Mouse (Mus musculus): ENCODE data around the gene Myl9. TPM values are rescaled to one million over a fixed set of nuclear protein-coding genes. Genes with fewer than 3 reads are reported as not detected.
"Not testable (repeated sequence)": the region's sequence is repeated elsewhere in the genome, so short reads cannot be mapped to it uniquely, and the experiment has no call there.

Myl9 gene
- total RNA-seq, 2 experiments from 2014 or later: 391 to 523 TPM

- intact Hi-C loops (cut with DNase I): no loop called here
- peak in 1 of 2 experiments; percentile 22 for DNase-seq
These were observed 7.5 kb downstream of the Myl9 start for GRCm38 (mm10) chr2:156782481-156783348.

GRCm38 (mm10) chr2:156783349-156783728 lies 8.1 kb downstream of the Myl9 start:
- intact Hi-C loops (cut with DNase I): no loop called here
- DNase-seq: peak in 1 of 2 experiments; percentile 38

- peak in 1 of 2 experiments; percentile 8 for DNase-seq
- intact Hi-C loops (cut with DNase I): no loop called here
These were observed 8.9 kb downstream of the Myl9 start for GRCm38 (mm10) chr2:156784016-156784585.

GRCm38 (mm10) chr2:156784891-156785290 lies 9.7 kb downstream of the Myl9 start:
- intact Hi-C loops (cut with DNase I): no loop called here
- no peak for DNase-seq

GRCm38 (mm10) chr2:156786369-156786768 lies 11.1 kb downstream of the Myl9 start:
- intact Hi-C loops (cut with DNase I); DNase-seq: not testable (repeated sequence)

GRCm38 (mm10) chr2:156787090-156787775 lies 12.0 kb downstream of the Myl9 start:
- intact Hi-C loops (cut with DNase I): no loop called here
- no peak for DNase-seq

GRCm38 (mm10) chr2:156787776-156788105 lies 12.5 kb downstream of the Myl9 start:
- intact Hi-C loops (cut with DNase I): no loop called here

GRCm38 (mm10) chr2:156788836-156789235 lies 13.6 kb downstream of the Myl9 start:
- no peak for DNase-seq
- intact Hi-C loops (cut with DNase I): no loop called here

More at GRCm38 (mm10) chr2:156787776-156788105, 12.5 kb downstream of the Myl9 start:
- no peak for DNase-seq

- intact Hi-C loops (cut with DNase I): no loop called here
- no peak for DNase-seq
These were observed 23.3 kb downstream of the Myl9 start for GRCm38 (mm10) chr2:156798516-156798915.

- no peak for DNase-seq
- intact Hi-C loops (cut with DNase I): no loop called here
These were observed 25.8 kb downstream of the Myl9 start for GRCm38 (mm10) chr2:156801045-156801444.

- intact Hi-C loops (cut with DNase I): not testable (repeated sequence)
These were observed 26.9 kb downstream of the Myl9 start for GRCm38 (mm10) chr2:156802116-156802515.

GRCm38 (mm10) chr2:156803698-156804372 lies 28.6 kb downstream of the Myl9 start:
- intact Hi-C loops (cut with DNase I): no loop called here
- DNase-seq: no peak

More at GRCm38 (mm10) chr2:156802116-156802515, 26.9 kb downstream of the Myl9 start:
- not testable (repeated sequence) for DNase-seq

GRCm38 (mm10) chr2:156804589-156804988 lies 29.4 kb downstream of the Myl9 start:
- DNase-seq: no peak
- intact Hi-C loops (cut with DNase I): no loop called here

- intact Hi-C loops (cut with DNase I): loop anchor here (5.0 kb wide), 2 partner anchors 190 to 290 kb away; no protein-coding TSS in a partner anchor
- no peak for DNase-seq
These were observed 31.7 kb downstream of the Myl9 start for GRCm38 (mm10) chr2:156806886-156807285.

- DNase-seq: peak; percentile 72 to 85
- intact Hi-C loops (cut with DNase I): loop anchor here (1.0 to 5.0 kb wide), 3 partner anchors 47 to 288 kb away; no protein-coding TSS in a partner anchor
These were observed 34.4 kb downstream of the Myl9 start for GRCm38 (mm10) chr2:156809579-156809978.

- intact Hi-C loops (cut with DNase I): loop anchor here (5.0 kb wide), 1 partner anchor 37 kb away; no protein-coding TSS in a partner anchor
- peak in 1 of 2 experiments; percentile 12 for DNase-seq
These were observed 35.5 kb downstream of the Myl9 start for GRCm38 (mm10) chr2:156810716-156811115.

GRCm38 (mm10) chr2:156811556-156811955 lies 36.3 kb downstream of the Myl9 start:
- intact Hi-C loops (cut with DNase I): loop anchor here (5.0 kb wide), 1 partner anchor 36 kb away; no protein-coding TSS in a partner anchor
- DNase-seq: peak; percentile 15 to 18

GRCm38 (mm10) chr2:156814344-156814801 lies 39.2 kb downstream of the Myl9 start:
- peak; percentile 36 to 42 for DNase-seq
- intact Hi-C loops (cut with DNase I): loop anchor here (5.0 kb wide), 1 partner anchor 33 kb away; no protein-coding TSS in a partner anchor

- intact Hi-C loops (cut with DNase I): loop anchor here (5.0 kb wide), 1 partner anchor 32 kb away; no protein-coding TSS in a partner anchor
- peak in 1 of 2 experiments; percentile 14 for DNase-seq
These were observed 39.7 kb downstream of the Myl9 start for GRCm38 (mm10) chr2:156814893-156815292.

- no peak for DNase-seq
- intact Hi-C loops (cut with DNase I): no loop called here
These were observed 40.2 kb downstream of the Myl9 start for GRCm38 (mm10) chr2:156815412-156815811.
